Mouse (Mus musculus) CD4-positive helper T cell, adult 2 months (primary cell): ENCODE measurements around the gene Syn3.

ENCODE experiments used
- DNase-seq: peaks from one replicate; pipeline ENCODE4 v3.0.0-alpha.2; 2012; ENCODE audit warnings: low read depth, missing footprints, low spot score

Gene Syn3

GRCm38 (mm10) chr10:86279579-86280168, 219.0 kb downstream of the Syn3 start:
- DNase-seq, result no peak

- no peak for DNase-seq
Observed at GRCm38 (mm10) chr10:86278481-86278880, 220.2 kb downstream of the Syn3 start.

GRCm38 (mm10) chr10:86277327-86277726, 221.4 kb downstream of the Syn3 start:
- no peak for DNase-seq

- DNase-seq, result no peak
Observed at GRCm38 (mm10) chr10:86275585-86275984, 223.1 kb downstream of the Syn3 start.

GRCm38 (mm10) chr10:86273410-86274191, 225.1 kb downstream of the Syn3 start:
- DNase-seq, result no peak

- no peak for DNase-seq
Observed at GRCm38 (mm10) chr10:86272826-86273225, 225.9 kb downstream of the Syn3 start.

GRCm38 (mm10) chr10:86270254-86270653, 228.4 kb downstream of the Syn3 start:
- DNase-seq, result no peak

GRCm38 (mm10) chr10:86264618-86265017, 234.1 kb downstream of the Syn3 start:
- DNase-seq, result no peak

- DNase-seq, result no peak
Observed at GRCm38 (mm10) chr10:86261725-86262124, 237.0 kb downstream of the Syn3 start.

GRCm38 (mm10) chr10:86258992-86259391, 239.7 kb downstream of the Syn3 start:
- DNase-seq, result no peak

GRCm38 (mm10) chr10:86258046-86258445, 240.7 kb downstream of the Syn3 start:
- DNase-seq, result no peak

GRCm38 (mm10) chr10:86257045-86257444, 241.7 kb downstream of the Syn3 start:
- DNase-seq, result no peak

- DNase-seq, result no peak
Observed at GRCm38 (mm10) chr10:86256221-86256620, 242.5 kb downstream of the Syn3 start.

GRCm38 (mm10) chr10:86250149-86250922, 248.4 kb downstream of the Syn3 start:
- DNase-seq, result no peak

GRCm38 (mm10) chr10:86249283-86249682, 249.4 kb downstream of the Syn3 start:
- no peak for DNase-seq

GRCm38 (mm10) chr10:86248807-86249206, 249.9 kb downstream of the Syn3 start:
- DNase-seq, result no peak

GRCm38 (mm10) chr10:86248131-86248740, 250.5 kb downstream of the Syn3 start:
- DNase-seq, result no peak

GRCm38 (mm10) chr10:86245396-86245795, 253.3 kb downstream of the Syn3 start:
- DNase-seq, result no peak

- no peak for DNase-seq
Observed at GRCm38 (mm10) chr10:86243525-86243924, 255.2 kb downstream of the Syn3 start.

GRCm38 (mm10) chr10:86242721-86243120, 256.0 kb downstream of the Syn3 start:
- no peak for DNase-seq

GRCm38 (mm10) chr10:86230006-86230405, 268.7 kb downstream of the Syn3 start:
- no peak for DNase-seq

- DNase-seq, result no peak
Observed at GRCm38 (mm10) chr10:86225480-86225879, 273.2 kb downstream of the Syn3 start.
